Mouse (Mus musculus): ENCODE measurements around the gene Slc17a2.

The Slc17a2 gene

GRCm38 (mm10) chr13:23792520-23792919 is 14.3 kb upstream of the Slc17a2 start:
- peak in 1 of 2 experiments; percentile 6 for DNase-seq (ENCODE audit: low spot score in 2 of 2)

DNA sequence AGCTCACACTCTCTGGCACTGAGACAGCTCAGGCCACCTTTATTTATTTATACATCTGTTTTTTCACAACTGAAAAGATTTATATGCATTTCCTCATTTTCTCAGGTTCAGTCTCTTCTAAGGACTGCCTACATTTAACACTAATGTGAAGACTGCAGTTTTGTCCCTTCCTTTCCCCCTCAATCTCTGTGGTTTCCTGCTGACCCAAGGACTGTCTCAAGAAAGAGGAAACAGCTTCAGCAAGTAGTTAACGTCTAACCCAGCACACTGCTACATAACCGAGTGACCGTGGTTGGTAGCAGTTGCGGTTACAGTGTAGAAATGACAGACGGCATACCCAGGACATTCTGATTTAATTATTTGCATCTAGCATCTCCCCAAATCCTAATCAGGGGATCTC is 7.4 kb upstream of the Slc17a2 start:
- DNase-seq (ENCODE audit: low spot score in 2 of 2) = no peak

DNA sequence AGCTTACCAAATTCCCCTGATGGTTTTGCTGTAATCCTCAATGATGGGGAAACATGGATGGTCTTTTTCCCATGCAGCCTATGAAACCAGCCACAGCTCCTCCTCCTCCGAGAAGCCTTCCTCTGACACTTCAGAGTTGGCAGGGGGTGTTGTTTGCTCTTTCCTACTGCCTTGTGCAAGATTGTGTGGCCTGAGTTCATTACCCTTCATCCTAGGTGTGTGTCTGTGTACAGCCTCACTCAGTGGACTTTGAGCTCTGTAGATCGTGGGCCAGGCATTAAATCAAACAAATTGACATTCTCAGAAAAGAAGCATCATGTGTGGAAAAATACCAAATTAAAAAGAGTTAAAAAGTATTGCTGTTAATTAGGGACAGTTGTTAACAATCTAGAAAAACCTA is 2.3 kb upstream of the Slc17a2 start:
- DNase-seq (ENCODE audit: low spot score in 2 of 2) = no peak

DNA sequence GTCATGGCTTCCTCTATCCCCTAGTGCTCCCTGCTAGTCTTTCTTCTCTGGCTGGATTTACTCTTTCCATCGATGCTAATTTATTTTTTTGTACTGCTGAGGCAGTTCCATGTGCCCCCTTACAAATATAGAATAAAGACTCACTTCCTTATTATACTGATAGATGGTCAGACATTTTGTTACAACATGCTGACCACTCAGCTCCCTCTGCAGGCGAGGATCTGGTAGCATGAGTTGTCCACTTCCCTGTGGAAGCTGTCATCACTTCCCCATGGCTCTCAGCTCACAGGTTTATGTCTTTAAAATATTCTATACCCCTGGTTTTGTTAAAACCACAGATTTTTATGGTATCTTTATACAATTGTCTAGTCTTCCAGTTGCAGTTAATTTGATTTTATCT is 9.4 kb downstream of the Slc17a2 start:
- no peak for DNase-seq (ENCODE audit: low spot score in 2 of 2)

DNA sequence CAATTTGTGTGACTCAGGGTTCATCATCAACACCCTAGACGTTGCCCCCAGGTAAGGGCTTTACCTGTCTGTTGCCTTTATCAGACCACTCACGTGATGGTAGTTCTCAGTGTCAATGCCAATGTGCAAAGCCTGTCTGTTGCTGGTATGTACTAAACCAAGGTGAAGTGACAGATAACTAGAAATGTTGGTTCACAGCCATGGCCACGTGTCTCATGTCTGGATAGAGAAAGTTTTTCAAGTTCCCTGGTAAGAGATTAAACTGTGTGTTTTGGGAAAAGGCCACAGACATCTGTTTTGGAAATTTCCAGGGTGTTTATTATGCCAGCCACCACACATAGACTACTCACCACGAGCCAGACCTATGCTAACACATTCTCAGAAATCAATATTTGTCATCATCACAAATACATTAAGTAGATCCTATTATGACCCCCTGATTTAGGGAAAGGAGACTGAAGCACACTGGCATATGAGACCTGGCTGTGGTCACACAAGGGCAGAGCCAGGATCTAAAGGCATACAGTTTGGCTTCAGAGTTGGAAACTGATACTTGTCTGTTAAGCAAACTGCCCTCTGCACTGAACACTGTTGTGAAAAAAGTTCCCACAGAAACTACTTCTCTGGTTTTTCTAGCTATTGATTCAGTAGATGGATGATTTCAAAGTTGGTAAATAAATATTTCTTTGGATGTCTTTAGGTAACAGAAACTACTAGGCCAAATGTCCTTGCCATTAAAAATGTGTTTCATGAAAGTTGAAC is 13.6 kb downstream of the Slc17a2 start:
- DNase-seq (ENCODE audit: low spot score in 2 of 2) = no peak

GRCm38 (mm10) chr13:23822213-23822612 is 15.4 kb downstream of the Slc17a2 start:
- DNase-seq (ENCODE audit: low spot score in 2 of 2) = no peak

DNA sequence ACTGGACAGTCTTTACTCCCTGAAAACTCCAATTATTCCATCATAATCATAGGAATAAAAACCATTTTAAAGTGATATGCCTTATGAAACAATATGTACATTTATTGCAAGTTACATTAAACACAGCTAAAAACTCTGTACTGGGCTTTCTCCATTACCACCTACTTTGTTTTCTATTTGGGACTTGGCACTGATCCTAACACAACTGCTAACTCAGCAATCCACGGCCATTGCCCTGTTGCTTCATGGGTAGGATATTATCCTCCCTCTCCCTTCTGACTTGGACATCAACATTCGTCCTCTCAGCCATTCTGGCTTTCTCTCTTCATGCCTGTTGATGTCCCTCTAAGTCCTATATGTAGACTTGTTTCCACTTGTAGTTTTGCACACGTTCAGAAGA is 19.8 kb downstream of the Slc17a2 start:
- DNase-seq (ENCODE audit: low spot score in 2 of 2) = no peak

DNA sequence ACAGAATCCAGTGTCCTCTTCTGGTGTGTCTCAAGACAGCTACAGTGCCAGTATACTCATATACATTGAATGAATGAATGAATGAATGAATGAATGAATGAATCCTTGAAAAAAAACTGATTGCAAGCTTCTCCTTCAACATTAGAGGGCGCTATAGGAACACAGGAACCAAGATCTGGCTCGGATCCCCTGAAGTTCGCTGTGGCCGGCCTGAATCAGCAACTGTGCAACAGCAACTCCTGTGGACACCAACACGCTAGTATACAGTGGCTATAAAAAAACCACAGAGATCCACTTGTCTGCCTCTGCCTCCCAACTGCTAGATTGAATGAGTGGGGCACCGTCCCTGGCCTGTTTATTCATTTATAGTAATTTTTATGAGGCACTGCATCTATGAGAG is 26.3 kb downstream of the Slc17a2 start:
- DNase-seq (ENCODE audit: low spot score in 2 of 2) = peak in 1 of 2 experiments; percentile 16

- no peak for DNase-seq (ENCODE audit: low spot score in 2 of 2)
These were observed 28.0 kb downstream of the Slc17a2 start for GRCm38 (mm10) chr13:23834836-23835235.

- no peak for DNase-seq (ENCODE audit: low spot score in 2 of 2)
These were observed 29.8 kb downstream of the Slc17a2 start for GRCm38 (mm10) chr13:23836630-23837029.

- no peak for DNase-seq (ENCODE audit: low spot score in 2 of 2)
These were observed 32.5 kb downstream of the Slc17a2 start, which contains the start of gene Slc17a3 for GRCm38 (mm10) chr13:23839308-23839707. TSS of gene Slc17a3 (plus strand) at chr13:23839434.

GRCm38 (mm10) chr13:23845851-23846250 is 39.1 kb downstream of the Slc17a2 start:
- DNase-seq (ENCODE audit: low spot score in 2 of 2) = no peak

GRCm38 (mm10) chr13:23849299-23849698 is 42.5 kb downstream of the Slc17a2 start:
- no peak for DNase-seq (ENCODE audit: low spot score in 2 of 2)

DNA sequence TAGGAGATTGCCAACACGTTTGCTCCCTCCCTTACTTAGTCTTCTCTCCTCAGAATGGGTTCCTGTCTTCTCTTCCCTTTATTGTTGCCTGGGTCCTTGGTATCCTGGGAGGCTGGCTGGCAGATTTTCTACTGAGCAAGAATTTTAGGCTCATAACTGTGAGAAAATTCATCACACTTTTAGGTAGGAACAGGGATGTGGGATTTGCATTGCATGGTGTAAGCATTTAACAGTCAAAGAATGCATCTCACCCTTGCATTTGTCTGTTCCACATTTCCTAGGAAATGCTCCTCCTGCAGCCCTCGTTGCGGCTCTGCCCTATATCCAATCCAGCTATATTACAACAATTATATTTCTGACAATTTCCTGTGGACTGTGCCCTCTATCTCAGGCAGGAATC is 49.6 kb downstream of the Slc17a2 start:
- no peak for DNase-seq (ENCODE audit: low spot score in 2 of 2)

- DNase-seq (ENCODE audit: low spot score in 2 of 2) = no peak
These were observed 55.0 kb downstream of the Slc17a2 start for GRCm38 (mm10) chr13:23861815-23862214.

GRCm38 (mm10) chr13:23864711-23865110 is 57.9 kb downstream of the Slc17a2 start:
- no peak for DNase-seq (ENCODE audit: low spot score in 2 of 2)

DNA sequence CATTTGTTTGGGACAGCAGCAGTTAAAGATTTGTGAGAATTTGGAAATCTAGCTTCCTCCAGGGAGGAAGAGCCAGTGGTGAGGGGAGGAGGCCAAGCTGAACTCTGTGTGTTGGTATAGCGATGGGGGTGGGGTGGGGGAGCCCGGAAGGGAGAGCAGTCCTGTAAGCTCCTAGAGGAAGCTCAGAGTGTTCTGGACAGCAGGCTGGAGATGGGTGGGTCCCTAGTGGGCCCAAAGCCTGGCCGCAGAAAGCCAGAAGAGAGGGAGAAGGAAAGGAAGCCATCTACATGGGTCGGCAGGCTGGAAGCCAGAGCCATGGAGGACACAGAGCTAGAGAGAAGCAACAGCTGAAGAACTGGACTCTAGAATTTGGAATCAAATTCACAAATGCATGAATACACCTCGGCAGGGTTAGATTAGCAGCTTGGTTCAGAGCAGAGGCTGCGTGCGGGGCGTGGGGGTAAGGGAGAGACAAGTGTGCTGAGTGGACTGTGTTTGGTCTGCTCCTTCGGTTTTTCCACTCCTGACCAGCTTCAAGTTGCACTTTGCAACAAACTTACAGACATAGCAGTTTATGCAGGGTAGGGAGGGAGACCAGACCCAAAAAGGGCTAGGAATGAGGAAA is 59.4 kb downstream of the Slc17a2 start:
- no peak for DNase-seq (ENCODE audit: low spot score in 2 of 2)

DNA sequence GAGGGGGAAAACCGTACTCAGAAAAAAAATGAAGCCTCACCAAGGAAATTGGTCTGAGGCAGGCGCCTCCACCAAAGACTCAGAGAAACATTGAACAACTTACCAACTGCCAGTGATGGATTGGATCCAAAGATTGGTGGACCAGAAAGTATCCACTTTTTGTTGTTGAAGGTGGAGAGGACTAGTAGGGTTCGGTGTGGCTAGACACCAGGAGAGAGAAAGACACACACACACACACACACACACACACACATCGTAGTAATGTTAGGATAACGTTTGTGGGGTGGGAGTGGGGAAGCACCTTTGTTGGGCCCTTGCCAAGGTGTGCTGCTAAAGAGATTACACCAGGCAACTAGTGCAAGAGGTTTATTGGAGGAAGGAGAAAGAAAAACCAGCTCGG is 60.2 kb downstream of the Slc17a2 start:
- DNase-seq (ENCODE audit: low spot score in 2 of 2) = no peak

DNA sequence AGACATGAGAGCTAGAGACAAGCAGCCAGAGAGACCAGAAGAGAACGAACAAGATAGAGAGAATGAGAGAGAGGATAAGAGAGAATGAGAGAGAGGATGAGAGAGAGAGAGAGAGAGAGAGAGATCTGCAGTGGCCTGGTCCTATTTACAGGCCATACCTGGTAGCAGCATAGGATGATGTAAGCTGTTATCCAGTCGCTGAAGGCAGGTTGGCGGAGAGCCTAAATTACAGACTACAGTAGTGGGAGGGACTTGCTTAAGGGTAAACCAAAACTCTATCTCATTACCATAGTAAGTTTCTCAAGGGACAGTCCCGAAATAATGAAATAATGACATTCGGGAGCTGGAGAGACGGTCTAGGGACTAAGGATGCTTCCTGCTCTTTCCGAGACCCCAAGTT is 60.6 kb downstream of the Slc17a2 start, which contains the start of gene Slc17a1:
Gene Slc17a1 (plus strand): TSS at position 346 of the 400 bp plus-strand sequence.
- no peak for DNase-seq (ENCODE audit: low spot score in 2 of 2)

GRCm38 (mm10) chr13:23868790-23869533 is 62.2 kb downstream of the Slc17a2 start:
- no peak for DNase-seq (ENCODE audit: low spot score in 2 of 2)

DNA sequence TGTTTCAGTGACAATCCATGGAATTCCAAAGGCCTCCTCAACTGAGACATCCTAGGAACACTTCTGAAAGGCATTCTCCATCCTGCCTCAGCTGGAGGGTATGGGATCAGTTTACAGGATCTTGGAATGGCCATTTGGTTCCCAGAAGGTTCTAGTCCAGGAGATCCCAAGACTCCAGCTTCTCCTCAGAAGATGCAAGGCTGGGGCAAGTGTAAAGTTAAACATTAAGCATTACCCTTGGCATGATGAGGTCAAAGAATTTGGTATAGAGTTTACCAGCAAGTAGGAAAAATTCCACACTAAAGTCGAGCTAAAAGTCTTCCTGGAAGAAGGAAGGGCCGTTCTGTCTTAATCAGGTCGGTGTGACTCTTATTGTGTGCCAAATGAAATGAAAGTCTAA is 63.2 kb downstream of the Slc17a2 start:
- DNase-seq (ENCODE audit: low spot score in 2 of 2) = no peak

GRCm38 (mm10) chr13:23873141-23873540 is 66.3 kb downstream of the Slc17a2 start:
- no peak for DNase-seq (ENCODE audit: low spot score in 2 of 2)
